Mouse (Mus musculus) heart, embryonic 16.5 days (tissue): ENCODE results near the gene Agmat. TPM values are rescaled to one million over a fixed set of nuclear protein-coding genes. Genes with fewer than 3 reads are reported as not detected.
"Not testable (repeated sequence)": the region's sequence is repeated elsewhere in the genome, so short reads cannot be mapped to it uniquely, and the experiment has no call there.

Source experiments
- ATAC-seq: fragments of 200-750 bp; cut with Nextera tagmentation; replicated peaks from 2 replicates; pipeline ENCODE4 v1.8.0; 2017; ENCODE audit warnings: moderate number of reproducible peaks; ENCODE audit not compliant: insufficient read depth, low FRiP score; ENCODE audit errors: extremely low read depth
- H3K27ac ChIP-seq: fragments of 300-500 bp; sonication (generic); 2 replicates; pipeline ENCODE4 v1.5.1; 2014; ENCODE audit warnings: mild to moderate bottlenecking, low read length, control low read depth, moderate library complexity
- H3K27me3 ChIP-seq: fragments of 300-500 bp; sonication (generic); 2 replicates; pipeline ENCODE4 v1.6.1; 2014; ENCODE audit warnings: low read length, mixed read lengths; ENCODE audit not compliant: control insufficient read depth, insufficient read depth
- H3K36me3 ChIP-seq: fragments of 300-500 bp; sonication (generic); 2 replicates; pipeline ENCODE4 v1.6.1; 2014; ENCODE audit not compliant: control insufficient read depth, insufficient read depth
- H3K4me1 ChIP-seq: fragments of 300-500 bp; sonication (generic); 2 replicates; pipeline ENCODE4 v1.6.1; 2014; ENCODE audit warnings: low read length, mixed read lengths; ENCODE audit not compliant: control insufficient read depth, insufficient read depth
- H3K4me2 ChIP-seq: fragments of 300-500 bp; sonication (generic); 2 replicates; pipeline ENCODE4 v1.6.1; 2014; ENCODE audit warnings: low read depth, mild to moderate bottlenecking, control low read depth, low read length
- H3K4me3 ChIP-seq: fragments of 300-500 bp; sonication (generic); 2 replicates; pipeline ENCODE4 v1.5.1; 2014; ENCODE audit warnings: mild to moderate bottlenecking, control low read depth, low read length
- H3K9ac ChIP-seq: fragments of 300-500 bp; sonication (generic); 2 replicates; pipeline ENCODE4 v1.6.1; 2014; ENCODE audit warnings: low read length, control low read depth
- H3K9me3 ChIP-seq: fragments of 300-500 bp; sonication (generic); replicated peaks from 2 replicates; pipeline ENCODE4 v1.6.1; 2016; ENCODE audit warnings: low read length; ENCODE audit not compliant: control insufficient read depth
- WGBS: fragments of 180-500 bp; shearing (Covaris S2); extraction: QIAGEN DNeasy Blood & Tissue Kit; methylation state at CpG from one replicate; pipeline ENCODE4 v1.1.7; 2014; 5-methylcytosine and 5-hydroxymethylcytosine counted together
- polyA plus RNA-seq: library from polyadenylated mRNA; unstranded; fragments of >200 nt; fragmentation: Nextera tagmentation; extraction: Ambion mirVana; gene quantifications from 2 replicates; pipeline ENCODE4 v1.2.1, GENCODE M21; 2015

Gene Agmat
- polyA plus RNA-seq, 1 experiment from 2014 or later = 0.71 TPM

DNA sequence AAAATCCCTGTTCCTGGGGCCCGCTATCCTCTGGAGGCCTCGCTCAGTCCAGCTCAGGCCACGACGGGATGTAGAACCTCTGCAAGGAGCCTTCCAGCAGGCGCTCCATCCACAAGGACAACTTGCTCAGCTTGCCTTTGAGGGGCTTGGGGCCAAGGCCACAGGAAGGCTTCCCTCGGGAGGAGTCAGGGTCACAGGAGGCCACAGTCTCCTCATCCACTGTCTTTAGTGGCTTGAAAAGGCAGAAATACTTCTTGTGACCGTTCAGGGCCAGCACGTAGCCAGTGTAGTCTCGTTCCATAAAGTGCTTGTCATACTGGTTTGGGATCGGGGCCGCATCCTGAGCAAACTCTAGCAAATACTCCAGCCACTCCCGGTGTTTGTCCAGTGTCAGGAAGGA is 17.0 kb downstream of the Agmat start:
- no peak overlapping the region for H3K4me2 ChIP-seq
- peaks cover 35% of the 10 kb centered on the region for H3K36me3 ChIP-seq
- WGBS = 89% methylated on average over 12 of the region's 12 CpGs
- no peak for ATAC-seq
- no peak overlapping the region for H3K27ac ChIP-seq
- no peaks in the 10 kb centered on the region for H3K27me3 ChIP-seq
- H3K4me1 ChIP-seq = peaks cover 24% of the 10 kb centered on the region
- H3K9me3 ChIP-seq = no peaks in the 10 kb centered on the region
- no peak overlapping the region for H3K9ac ChIP-seq
- no peak overlapping the region for H3K4me3 ChIP-seq

DNA sequence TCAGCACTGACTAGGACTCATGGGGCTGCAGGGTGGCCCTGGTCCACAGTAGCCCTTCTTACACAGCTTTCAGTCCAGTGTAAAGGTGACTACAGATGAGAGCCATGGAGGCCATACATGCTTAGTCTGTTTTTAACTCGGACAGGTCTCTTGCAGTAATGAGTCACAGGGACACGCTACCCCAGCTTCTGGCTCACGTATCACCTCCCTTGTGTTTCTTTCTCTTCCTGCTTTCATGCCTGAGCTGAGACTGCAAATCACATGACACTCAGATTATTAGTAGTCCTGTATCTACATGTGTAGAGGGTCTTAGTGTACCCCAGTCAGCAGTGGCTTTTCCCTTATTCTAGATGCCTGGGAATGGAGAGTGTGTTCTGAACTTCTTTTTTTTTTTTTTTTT is 18.5 kb downstream of the Agmat start:
- Histone ChIP-seq H3K36me3 (peaks cover 43% of the 10 kb centered on the region), H3K4me2 (no peak overlapping the region), H3K4me3 (no peak overlapping the region), H3K27ac (no peak overlapping the region), H3K9ac (no peak overlapping the region), H3K4me1 (peaks cover 32% of the 10 kb centered on the region), H3K9me3 (no peaks in the 10 kb centered on the region), H3K27me3 (no peaks in the 10 kb centered on the region)
- ATAC-seq = no peak
- 91% methylated on average over 3 of the region's 3 CpGs for WGBS

GRCm38 (mm10) chr4:141766316-141766667 is 19.8 kb downstream of the Agmat start:
- Histone ChIP-seq H3K27me3 (no peaks in the 10 kb centered on the region), H3K4me1 (peaks cover 37% of the 10 kb centered on the region), H3K4me3 (0 out of 2 replicates have a peak overlapping the region, but pooled peaks have one; percentile 9), H3K36me3 (peaks cover 53% of the 10 kb centered on the region), H3K9me3 (no peaks in the 10 kb centered on the region), H3K9ac (peak overlapping the region; percentile 61), H3K27ac (peak overlapping the region; percentile 97), H3K4me2 (peak overlapping the region; percentile 51)
- ATAC-seq = no peak
- WGBS = 53% methylated on average over 8 of the region's 8 CpGs

GRCm38 (mm10) chr4:141766668-141767352 is 20.3 kb downstream of the Agmat start:
- Histone ChIP-seq H3K9me3 (no peaks in the 10 kb centered on the region), H3K36me3 (peaks cover 49% of the 10 kb centered on the region), H3K4me2 (peak overlapping the region; percentile 51), H3K4me1 (peaks cover 37% of the 10 kb centered on the region), H3K27me3 (no peaks in the 10 kb centered on the region), H3K9ac (peak overlapping the region; percentile 61), H3K27ac (peak overlapping the region; percentile 97), H3K4me3 (peak overlapping the region; percentile 9)
- 14% methylated on average over 19 of the region's 19 CpGs for WGBS
- peak; percentile 23 for ATAC-seq

DNA sequence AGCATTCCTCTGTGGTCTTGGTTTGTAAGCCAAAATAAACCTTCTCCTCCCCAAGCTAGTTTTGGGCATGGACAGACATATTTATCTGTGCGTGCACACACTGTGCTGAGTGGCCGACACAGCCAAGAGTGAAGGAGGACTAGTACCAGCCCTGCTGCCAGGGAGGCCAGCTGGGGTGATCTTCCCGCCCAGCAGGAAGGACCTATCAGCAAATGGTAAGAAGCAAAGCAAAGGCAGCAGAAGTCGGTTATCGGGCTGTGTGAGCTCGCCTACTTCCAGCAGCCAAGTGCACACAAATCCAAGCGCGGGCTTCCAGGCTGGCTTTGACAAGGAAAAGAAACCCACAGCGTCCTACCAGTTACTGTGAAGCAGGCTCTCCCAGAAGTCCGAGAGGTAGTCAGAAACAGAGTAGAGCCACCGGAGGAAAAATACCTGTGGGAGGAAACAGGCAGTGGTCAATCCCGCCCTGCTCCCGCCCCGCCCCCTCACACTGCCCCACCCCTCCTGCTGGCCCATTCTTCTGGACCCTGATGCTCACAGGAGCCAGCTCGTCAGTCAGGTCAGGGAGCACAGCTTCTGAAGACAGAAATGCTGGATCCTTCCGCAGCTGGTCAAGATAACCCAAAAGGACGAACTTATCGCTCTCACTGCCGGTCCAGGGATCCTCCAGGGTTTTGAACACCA is 21.0 kb downstream of the Agmat start:
- no peaks in the 10 kb centered on the region for H3K9me3 ChIP-seq
- peak overlapping the region; percentile 9 for H3K4me3 ChIP-seq
- H3K4me2 ChIP-seq = peak overlapping the region; percentile 51
- peaks cover 37% of the 10 kb centered on the region for H3K4me1 ChIP-seq
- peak overlapping the region; percentile 97 for H3K27ac ChIP-seq
- peak overlapping the region; percentile 61 for H3K9ac ChIP-seq
- WGBS = 39% methylated on average over 19 of the region's 19 CpGs
- peaks cover 46% of the 10 kb centered on the region for H3K36me3 ChIP-seq
- no peaks in the 10 kb centered on the region for H3K27me3 ChIP-seq
- peak; percentile 92 for ATAC-seq

GRCm38 (mm10) chr4:141769501-141770160 is 23.2 kb downstream of the Agmat start:
- H3K4me1 ChIP-seq = peaks cover 37% of the 10 kb centered on the region
- no peak for ATAC-seq
- H3K27me3 ChIP-seq = no peaks in the 10 kb centered on the region
- 48% methylated on average over 8 of the region's 8 CpGs for WGBS
- H3K36me3 ChIP-seq = peaks cover 46% of the 10 kb centered on the region
- no peak overlapping the region for H3K4me3 ChIP-seq
- no peak overlapping the region for H3K4me2 ChIP-seq
- peak overlapping the region; percentile 53; the same call in 1 of the 2 replicates for H3K27ac ChIP-seq
- no peak overlapping the region for H3K9ac ChIP-seq
- H3K9me3 ChIP-seq = no peaks in the 10 kb centered on the region

DNA sequence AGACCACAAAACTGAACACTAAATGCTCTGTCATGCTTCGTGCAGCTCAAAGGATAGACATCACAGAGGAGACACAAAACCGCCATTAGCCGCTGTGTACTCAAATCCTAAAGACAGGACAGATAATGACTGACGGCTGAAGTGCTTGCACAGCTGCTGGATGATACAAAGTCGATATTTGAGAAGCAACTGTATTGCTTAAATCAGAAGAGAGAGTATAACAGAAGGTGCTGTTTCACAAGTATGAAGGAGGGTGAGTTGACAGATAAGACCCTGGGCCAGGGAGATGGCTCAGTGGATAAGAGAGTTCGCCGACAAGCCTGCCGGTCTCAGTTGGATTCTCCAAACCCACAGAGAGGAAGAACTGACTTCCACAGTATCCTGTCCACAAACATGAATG is 25.4 kb downstream of the Agmat start:
- no peak for ATAC-seq
- H3K36me3 ChIP-seq = peaks cover 56% of the 10 kb centered on the region
- no peak overlapping the region for H3K9ac ChIP-seq
- H3K27me3 ChIP-seq = no peaks in the 10 kb centered on the region
- no peaks in the 10 kb centered on the region for H3K9me3 ChIP-seq
- H3K27ac ChIP-seq = no peak overlapping the region
- WGBS = 84% methylated on average over 8 of the region's 8 CpGs
- peaks cover 28% of the 10 kb centered on the region for H3K4me1 ChIP-seq
- H3K4me3 ChIP-seq = no peak overlapping the region
- H3K4me2 ChIP-seq = no peak overlapping the region

GRCm38 (mm10) chr4:141773019-141773418 is 26.5 kb downstream of the Agmat start:
- WGBS = 84% methylated on average over 4 of the region's 4 CpGs
- not testable (repeated sequence) for H3K27ac ChIP-seq, H3K4me3 ChIP-seq, H3K27me3 ChIP-seq, H3K9ac ChIP-seq, H3K9me3 ChIP-seq, ATAC-seq, H3K4me2 ChIP-seq
- Histone ChIP-seq H3K4me1 (peaks cover 16% of the 10 kb centered on the region), H3K36me3 (peaks cover 56% of the 10 kb centered on the region)

DNA sequence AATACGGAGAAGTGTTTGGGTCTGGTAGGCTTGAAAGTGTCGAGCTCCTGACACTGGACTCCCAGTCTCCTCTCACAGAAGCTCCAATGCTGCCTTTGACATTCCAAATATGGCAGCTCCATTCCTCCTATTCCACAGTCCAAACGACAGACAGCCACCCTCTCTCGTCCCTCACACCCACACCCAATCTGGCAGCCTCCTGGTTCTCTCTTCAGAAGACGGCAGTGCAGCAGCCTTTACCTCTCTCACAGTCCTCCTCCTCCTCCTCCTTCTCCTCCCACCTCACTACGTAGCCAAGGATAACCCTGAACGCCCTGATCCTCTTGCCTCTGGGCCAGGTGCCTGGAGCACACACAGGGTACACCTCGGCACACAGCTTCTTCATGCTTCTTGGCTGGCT is 33.4 kb downstream of the Agmat start:
- H3K27ac ChIP-seq = no peak overlapping the region
- H3K4me3 ChIP-seq = no peak overlapping the region
- ATAC-seq = no peak
- H3K27me3 ChIP-seq = no peaks in the 10 kb centered on the region
- H3K9me3 ChIP-seq = no peaks in the 10 kb centered on the region
- WGBS = 71% methylated on average over 8 of the region's 8 CpGs
- H3K4me1 ChIP-seq = no peaks in the 10 kb centered on the region
- H3K36me3 ChIP-seq = peaks cover 48% of the 10 kb centered on the region
- no peak overlapping the region for H3K4me2 ChIP-seq
- no peak overlapping the region for H3K9ac ChIP-seq
